Mouse (Mus musculus): ENCODE data around the gene E2f2. TPM values are rescaled to one million over a fixed set of nuclear protein-coding genes. Genes with fewer than 3 reads are reported as not detected.

The E2f2 gene
- total RNA-seq, 2 experiments from 2014 or later, result 0.36 to 1.3 TPM

DNA sequence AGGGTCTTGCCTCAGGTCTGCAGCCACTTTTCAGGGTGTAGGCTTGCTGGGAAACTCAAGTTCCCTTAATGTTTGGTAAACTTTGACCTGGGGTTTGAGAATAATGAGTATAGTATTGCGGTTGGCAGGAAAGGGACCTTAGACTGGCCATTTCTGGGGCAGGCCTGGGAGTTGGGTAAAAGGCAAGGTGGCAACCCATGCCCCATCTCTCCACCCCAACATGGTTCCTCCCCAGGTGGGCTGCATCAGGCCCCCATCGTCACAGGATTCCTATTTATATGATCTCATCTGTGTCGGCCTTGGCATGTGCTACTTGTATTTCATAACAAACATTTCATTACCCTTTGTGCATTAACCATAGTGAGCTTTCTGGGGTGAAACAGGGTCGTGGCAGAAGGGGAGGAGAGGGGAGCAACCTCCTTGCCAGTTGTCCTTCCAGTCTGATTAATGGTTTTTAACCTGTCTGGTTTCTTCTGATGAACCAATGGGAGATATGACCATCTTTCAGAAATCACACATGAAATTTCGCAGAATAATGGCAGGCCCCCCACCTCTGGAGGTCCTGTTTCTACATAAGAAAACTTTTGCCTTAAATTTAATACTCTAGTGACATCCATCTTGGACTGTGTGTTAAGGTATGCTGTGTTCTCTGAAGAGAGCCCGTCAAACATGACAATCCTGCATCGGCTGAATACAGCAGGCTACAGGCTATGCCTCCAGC is 26.0 kb upstream of the E2f2 start:
- TF ChIP-seq CTCF (IDR thresholded peaks at IDR 0.05), result no peak
- peak overlapping the region; percentile 85 for H3K27ac ChIP-seq
- intact Hi-C loops (cut with DNase I), result no loop called here
- DNase-seq (ENCODE audit: extremely low spot score in 1 of 2, low spot score in 2 of 2), result no peak
- H3K4me3 ChIP-seq, result peak overlapping the region; percentile 60

DNA sequence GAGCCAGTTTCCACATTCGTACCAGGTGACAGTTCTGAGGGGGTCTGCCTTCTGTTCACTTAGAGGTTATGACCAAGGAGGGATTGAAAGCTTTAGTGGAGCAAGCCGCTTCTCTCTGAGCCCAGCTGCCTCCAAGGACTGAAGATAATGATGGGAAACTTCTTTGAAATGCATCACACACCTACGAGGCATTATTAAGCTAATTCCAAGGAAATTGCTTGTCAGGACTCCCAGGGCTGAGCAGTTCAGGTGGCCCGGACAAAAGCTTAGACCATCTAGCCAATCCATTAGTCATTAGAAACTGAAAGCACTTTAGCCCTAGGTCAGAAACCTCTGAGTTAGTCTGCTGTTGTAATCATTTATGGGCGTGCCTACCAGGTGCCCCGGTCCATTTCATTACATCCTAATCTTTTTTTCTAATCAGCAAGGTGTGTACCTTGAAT is 25.5 kb upstream of the E2f2 start:
- no peak for TF ChIP-seq CTCF (IDR thresholded peaks at IDR 0.05)
- Histone ChIP-seq H3K4me3 (no peak overlapping the region; the same call in 1 of the 2 replicates), H3K27ac (peak overlapping the region; percentile 85; the same call in 1 of the 2 replicates)
- intact Hi-C loops (cut with DNase I), result no loop called here
- no peak for DNase-seq (ENCODE audit: extremely low spot score in 1 of 2, low spot score in 2 of 2)

DNA sequence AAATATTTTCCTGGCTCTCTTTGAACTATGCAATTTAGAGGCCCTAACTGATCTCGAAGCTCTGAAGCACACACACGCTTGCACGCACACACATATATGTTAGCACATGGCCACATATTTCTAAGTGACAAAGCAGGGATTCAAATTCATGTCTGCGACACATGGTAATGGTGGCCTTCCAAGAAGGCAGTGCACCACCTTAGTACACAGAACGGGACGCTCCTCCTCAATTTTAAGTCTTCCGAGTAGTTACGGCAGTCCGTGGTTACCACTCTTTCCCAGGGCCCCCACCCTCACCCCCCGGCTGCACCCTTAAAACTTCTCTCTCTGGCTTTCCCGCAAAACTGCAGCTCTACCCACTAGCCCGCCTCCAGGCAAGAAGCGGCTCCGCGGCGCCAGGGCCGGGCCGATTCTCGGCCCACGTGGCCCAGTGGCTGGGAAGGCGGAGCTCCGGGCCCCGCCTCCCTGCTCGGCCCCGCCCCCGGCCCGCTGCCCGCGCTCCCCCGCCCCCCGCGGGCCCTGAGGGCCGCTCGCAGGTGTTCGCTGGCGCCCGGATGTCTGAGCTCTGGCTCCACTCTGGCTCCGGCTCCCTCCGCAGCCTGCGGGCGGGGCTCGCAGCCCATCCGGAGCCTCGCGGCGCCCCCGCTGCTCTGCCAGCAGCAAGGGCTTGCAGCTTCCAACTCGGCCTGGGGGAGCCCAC is 24.6 kb upstream of the E2f2 start:
- Histone ChIP-seq H3K4me3 (peak overlapping the region; percentile 43), H3K27ac (peak overlapping the region; percentile 36; the same call in 1 of the 2 replicates)
- peak; percentile 68 to 77 for DNase-seq (ENCODE audit: extremely low spot score in 1 of 2, low spot score in 2 of 2)
- TF ChIP-seq CTCF (IDR thresholded peaks at IDR 0.05), result no peak
- intact Hi-C loops (cut with DNase I), result loop anchor here (2.0 kb wide), 1 partner anchor 77 kb away; no protein-coding TSS in a partner anchor

DNA sequence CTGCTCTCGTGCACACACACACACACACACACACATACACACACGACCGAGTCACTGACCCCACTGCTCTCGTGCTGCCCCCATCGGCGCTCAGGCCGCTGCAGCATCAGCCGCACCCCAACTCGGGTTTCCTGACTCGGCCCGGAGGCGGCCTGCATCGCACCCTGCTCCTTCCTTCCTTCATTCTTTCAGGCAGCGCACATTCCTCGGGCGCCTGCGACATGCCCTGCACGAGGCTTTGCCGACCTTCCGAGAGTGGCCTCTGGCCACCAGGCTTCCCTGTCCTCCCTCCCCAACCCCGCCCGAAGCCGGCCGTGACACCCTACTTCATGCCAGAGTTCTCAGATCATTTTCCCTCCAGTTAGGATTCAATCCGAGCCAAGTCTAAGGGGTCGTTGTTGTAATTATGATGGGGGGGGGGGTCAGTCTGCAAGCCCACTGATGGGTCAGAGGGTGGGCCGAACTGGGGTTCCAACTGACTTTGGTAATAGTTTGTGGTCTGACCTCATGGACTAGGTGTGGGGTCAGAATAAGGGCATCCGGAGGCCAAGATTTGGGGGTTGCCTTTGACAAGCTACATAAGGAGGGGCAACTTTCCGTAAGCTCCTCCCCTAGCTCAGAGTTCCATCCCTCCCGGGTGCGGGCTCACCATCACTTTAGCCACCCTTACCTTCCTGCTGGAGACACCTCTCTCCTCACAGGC is 23.7 kb upstream of the E2f2 start:
- Histone ChIP-seq H3K27ac (peak overlapping the region; percentile 80), H3K4me3 (peak overlapping the region; percentile 38)
- no peak for DNase-seq (ENCODE audit: extremely low spot score in 1 of 2, low spot score in 2 of 2)
- intact Hi-C loops (cut with DNase I), result loop anchor here (2.0 kb wide), 1 partner anchor 78 kb away; no protein-coding TSS in a partner anchor
- TF ChIP-seq CTCF (IDR thresholded peaks at IDR 0.05), result no peak

DNA sequence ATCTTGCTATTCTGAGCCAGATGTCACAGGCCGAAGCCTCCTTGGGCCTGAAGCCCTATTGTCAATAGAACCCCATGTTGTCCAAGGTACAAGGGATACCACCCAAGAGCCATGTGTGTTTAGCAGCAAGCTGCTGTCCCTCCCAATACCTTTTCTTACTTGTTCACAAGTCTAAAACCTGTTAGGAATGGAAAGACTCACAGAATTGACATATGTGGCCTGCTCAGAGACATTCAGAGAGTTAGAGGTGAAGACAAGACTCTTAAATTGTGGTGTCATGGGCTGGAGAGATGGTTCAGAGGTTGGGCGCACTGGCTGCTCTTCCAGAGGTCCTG is 23.2 kb upstream of the E2f2 start:
- TF ChIP-seq CTCF (IDR thresholded peaks at IDR 0.05), result no peak
- Histone ChIP-seq H3K27ac (peak overlapping the region; percentile 80), H3K4me3 (no peak overlapping the region)
- intact Hi-C loops (cut with DNase I), result loop anchor here (2.0 kb wide), 1 partner anchor 78 kb away; no protein-coding TSS in a partner anchor
- DNase-seq (ENCODE audit: extremely low spot score in 1 of 2, low spot score in 2 of 2), result no peak

DNA sequence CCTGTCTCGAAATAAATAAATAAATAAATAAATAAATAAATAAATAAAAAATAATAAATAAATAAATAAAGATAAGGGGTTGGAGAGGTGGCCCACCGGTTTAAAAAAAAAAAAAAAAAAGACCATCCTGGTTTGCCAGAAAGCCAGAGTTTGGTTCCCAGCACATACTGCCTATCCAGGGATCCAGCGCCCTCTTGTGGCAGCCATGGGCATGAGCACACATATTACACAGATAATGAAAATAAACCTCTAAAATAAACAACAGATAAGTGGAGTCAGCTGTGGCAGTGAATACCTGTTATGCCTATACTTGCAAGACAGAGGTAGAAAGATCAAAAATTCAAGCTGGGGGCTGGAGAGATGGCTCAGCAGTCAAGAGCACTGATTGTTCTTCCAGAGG is 22.5 kb upstream of the E2f2 start:
- intact Hi-C loops (cut with DNase I), result loop anchor here (2.0 kb wide), 1 partner anchor 79 kb away; no protein-coding TSS in a partner anchor
- peak; percentile 66 for TF ChIP-seq CTCF (IDR thresholded peaks at IDR 0.05)
- Histone ChIP-seq H3K4me3 (no peak overlapping the region), H3K27ac (no peak overlapping the region)
- DNase-seq (ENCODE audit: extremely low spot score in 1 of 2, low spot score in 2 of 2), result no peak

DNA sequence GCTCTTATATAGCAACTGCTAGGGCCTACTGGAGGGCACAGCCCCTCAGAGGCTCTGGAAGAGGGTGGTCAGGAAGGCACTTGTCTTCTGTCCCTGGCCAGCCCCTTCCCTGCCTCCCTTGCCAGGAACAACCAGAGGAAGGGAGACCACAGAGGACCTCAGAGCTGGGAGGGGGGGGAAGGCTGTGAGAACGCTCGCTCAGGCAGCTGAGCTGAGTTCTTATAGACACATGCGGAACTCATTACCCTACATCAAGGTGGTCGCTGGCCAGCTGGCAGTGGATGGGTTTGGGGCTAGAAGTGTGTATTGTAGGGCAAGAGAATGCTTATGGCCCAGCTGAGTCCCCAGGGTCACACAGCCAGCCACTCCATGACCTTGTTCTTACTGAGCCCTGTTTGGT is 21.6 kb upstream of the E2f2 start:
- intact Hi-C loops (cut with DNase I), result no loop called here
- no peak for TF ChIP-seq CTCF (IDR thresholded peaks at IDR 0.05)
- no peak overlapping the region for H3K4me3 ChIP-seq
- no peak overlapping the region for H3K27ac ChIP-seq
- no peak for DNase-seq (ENCODE audit: extremely low spot score in 1 of 2, low spot score in 2 of 2)

DNA sequence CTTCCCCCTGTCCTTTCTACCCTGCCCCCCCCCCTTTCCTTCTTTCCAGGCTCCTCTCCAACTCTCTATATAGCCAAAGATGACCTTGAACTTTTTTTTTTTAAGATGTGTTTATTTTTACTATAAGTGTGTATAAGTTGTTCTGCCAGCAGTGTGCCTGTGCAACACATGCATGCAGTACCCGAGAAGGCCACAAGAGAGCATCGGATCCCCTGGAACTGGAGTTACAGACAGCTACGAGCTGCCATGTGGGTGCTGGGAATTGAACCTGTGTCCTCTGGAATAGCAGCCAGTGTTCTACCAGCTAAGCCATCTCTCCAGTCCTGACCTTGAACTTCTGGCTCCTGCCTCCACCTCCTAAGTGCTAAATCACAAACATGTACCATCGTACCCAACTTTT is 19.4 kb upstream of the E2f2 start:
- intact Hi-C loops (cut with DNase I), result no loop called here
- TF ChIP-seq CTCF (IDR thresholded peaks at IDR 0.05), result peak; percentile 9
- DNase-seq (ENCODE audit: extremely low spot score in 1 of 2, low spot score in 2 of 2), result no peak
- Histone ChIP-seq H3K4me3 (no peak overlapping the region), H3K27ac (no peak overlapping the region)

DNA sequence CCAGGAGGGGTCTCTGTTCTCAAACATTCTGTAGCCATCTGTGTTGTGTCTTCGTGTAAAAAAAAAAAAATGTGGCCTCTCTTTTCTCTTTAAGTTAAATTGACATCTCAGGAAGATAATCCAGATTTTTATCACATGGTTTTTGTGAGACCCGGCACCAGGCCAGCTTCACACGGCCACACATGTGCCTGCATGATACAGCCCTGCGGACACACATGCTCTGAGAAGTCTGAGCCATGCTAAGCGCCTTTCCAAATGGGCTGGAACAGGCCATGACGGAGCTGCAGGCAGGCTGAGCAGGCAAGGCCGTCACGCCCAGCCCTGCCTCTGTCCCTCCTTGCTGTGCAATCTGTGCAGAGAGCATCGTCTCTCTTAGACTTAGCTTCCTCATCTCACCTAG is 17.7 kb upstream of the E2f2 start:
- TF ChIP-seq CTCF (IDR thresholded peaks at IDR 0.05), result no peak
- intact Hi-C loops (cut with DNase I), result no loop called here

DNA sequence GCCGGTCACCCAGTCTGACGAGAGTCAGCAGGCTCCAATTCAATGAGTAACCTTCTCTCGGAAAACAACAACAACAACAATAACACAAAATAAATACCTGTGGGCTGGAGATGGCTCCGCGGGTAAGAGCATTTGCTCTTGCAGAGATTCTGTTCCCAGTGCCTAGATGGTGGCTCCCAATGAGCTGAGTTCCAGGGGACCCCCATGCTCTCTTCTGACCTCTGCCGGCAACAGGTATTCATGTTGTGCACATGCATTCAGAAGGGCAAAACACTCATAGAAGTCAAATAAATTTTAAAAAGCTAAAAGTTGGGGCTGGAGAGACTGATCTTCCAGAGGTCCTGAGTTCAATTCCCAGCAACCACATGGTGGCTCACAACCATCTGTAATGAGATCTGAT is 13.7 kb upstream of the E2f2 start:
- DNase-seq (ENCODE audit: extremely low spot score in 1 of 2, low spot score in 2 of 2), result no peak
- no peak overlapping the region for H3K4me3 ChIP-seq
- peak; percentile 33 for TF ChIP-seq CTCF (IDR thresholded peaks at IDR 0.05)
- H3K27ac ChIP-seq, result no peak overlapping the region
- intact Hi-C loops (cut with DNase I), result no loop called here

More for the DNA sequence above, 17.7 kb upstream of the E2f2 start:
- Histone ChIP-seq H3K4me3 (no peak overlapping the region), H3K27ac (no peak overlapping the region)
- DNase-seq (ENCODE audit: extremely low spot score in 1 of 2, low spot score in 2 of 2), result no peak

DNA sequence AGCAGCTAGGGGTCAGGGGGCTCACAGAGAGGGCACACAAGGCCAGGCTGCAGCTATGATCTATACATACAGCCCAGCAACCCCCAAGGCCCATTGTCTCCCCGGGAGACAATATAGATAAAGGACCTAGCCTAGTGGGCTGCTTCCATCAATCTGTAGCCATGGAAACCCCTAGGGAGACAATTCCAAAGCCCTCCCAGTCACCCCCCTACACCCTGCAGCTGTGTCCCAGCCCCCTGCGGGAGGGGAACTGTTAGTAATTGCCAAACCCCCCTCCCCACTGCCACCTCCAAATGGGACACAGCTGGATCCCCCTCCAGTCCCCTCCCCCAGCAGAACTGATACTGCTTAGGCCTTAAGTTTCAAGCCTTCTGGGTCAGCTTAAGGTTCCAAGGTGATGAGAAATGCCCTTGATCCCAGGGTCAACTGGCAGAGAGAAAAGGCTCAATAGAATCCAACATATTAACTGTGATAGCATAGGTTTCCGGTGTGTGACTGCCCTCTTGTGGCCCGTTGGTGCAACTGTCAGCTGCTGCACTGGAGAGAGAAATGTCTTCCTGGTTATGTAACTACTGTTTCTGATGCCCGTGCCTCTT is 12.3 kb upstream of the E2f2 start:
- intact Hi-C loops (cut with DNase I), result loop anchor here (1.0 kb wide), 1 partner anchor 90 kb away; no protein-coding TSS in a partner anchor
- peak; percentile 77 for DNase-seq (ENCODE audit: extremely low spot score in 1 of 2, low spot score in 2 of 2)
- peak; percentile 95 for TF ChIP-seq CTCF (IDR thresholded peaks at IDR 0.05)
- Histone ChIP-seq H3K4me3 (no peak overlapping the region), H3K27ac (peak overlapping the region; percentile 78)

All from left cerebral cortex, adult 2 months (tissue).